In the genomic region with DNA sequence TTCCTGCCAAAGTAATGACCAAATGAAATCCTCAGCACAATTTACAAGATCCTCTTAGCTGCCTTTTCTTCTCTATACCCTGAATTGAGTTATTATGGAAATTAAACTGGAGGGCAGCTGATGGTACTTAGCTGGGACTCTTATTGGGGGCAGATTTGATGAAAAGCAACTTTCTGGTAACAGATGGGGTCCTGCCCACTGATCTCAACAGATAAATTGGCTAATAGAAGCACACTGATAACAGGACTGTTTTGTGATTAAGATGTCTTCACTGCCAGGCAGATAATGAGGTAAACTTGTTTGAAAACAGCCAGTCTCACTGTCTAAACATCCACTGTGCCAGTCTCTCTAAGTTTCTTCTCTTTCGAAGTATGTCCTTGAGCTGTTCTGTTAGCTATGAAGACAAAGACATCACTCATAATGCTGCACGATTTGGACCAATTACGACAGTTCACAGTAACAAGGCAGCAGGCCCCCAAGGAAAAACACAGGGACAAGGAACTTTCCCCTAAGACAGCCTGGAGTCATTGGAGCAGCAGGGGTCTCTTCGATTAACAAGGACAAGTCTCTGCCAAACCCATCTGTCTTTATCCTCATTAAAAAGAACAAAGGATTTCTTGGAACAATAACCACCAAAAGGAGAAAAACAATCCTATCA, we compare ENCODE assay signal across 17 mouse cellular contexts.
DNase-seq lines count a peak whose midpoint lies in the region; ATAC-seq and TF ChIP-seq lines count a peak whose summit lies in the region.
"Had no signal": no experiment of that assay in that cellular context is flagged by ENCODE, and none has a peak within 500 bp of the region (broad histone marks: within the 10 kb centered on the region; RNA-seq: fewer than 3 reads in every experiment).

No protein-coding gene starts in this region.

- TF ChIP-seq POLR2A in brain, embryonic 14.5 days (IDR thresholded peaks at IDR 0.05; ENCODE audit: borderline replicate concordance, extremely low read depth, insufficient read depth, insufficient read length, poor library complexity, severe bottlenecking): no peak

- H3K9me3 ChIP-seq in hindbrain, embryonic 11.5 days (ENCODE audit: control insufficient read depth, low read length): no peaks in the 10 kb centered on the region
- no peaks in the 10 kb centered on the region for H3K9me3 ChIP-seq in midbrain, embryonic 13.5 days
- no peaks in the 10 kb centered on the region for H3K9me3 ChIP-seq in kidney, embryonic 16.5 days (ENCODE audit: low read length)

- peak; percentile 18 for DNase-seq in embryo, embryonic 10 days (ENCODE audit: low spot score)
- no peak for DNase-seq in embryo, embryonic 9.5 days (ENCODE audit: extremely low spot score)
- DNase-seq in brain, embryonic 14.5 days (ENCODE audit: low read depth): peak; percentile 91
- DNase-seq in hindbrain, embryonic 11.5 days (ENCODE audit: low spot score): peak; percentile 55
- DNase-seq in frontal cortex, postnatal 25 days (ENCODE audit: low spot score in 2 of 2): no peak
- DNase-seq in layer of hippocampus, adult 9-11 months: no peak
- DNase-seq: cerebellum, postnatal 14 days; heart, postnatal 14 days; kidney, adult 11 months; liver, postnatal 0 days; spleen, adult 18-20 months; thymus, postnatal 36 days had no signal

- no peaks in the 10 kb centered on the region for H3K27me3 ChIP-seq in hindbrain, embryonic 11.5 days (ENCODE audit: control insufficient read depth, insufficient read depth, low read length)
- no peaks in the 10 kb centered on the region for H3K27me3 ChIP-seq in midbrain, embryonic 13.5 days
- H3K27me3 ChIP-seq in kidney, embryonic 16.5 days (ENCODE audit: insufficient read depth, low read length): no peaks in the 10 kb centered on the region
- H3K27me3 ChIP-seq: CH12.LX, Patski had no signal

- H3K4me3 ChIP-seq in hindbrain, embryonic 11.5 days (ENCODE audit: low read depth, low read length): no peak overlapping the region
- no peak overlapping the region for H3K4me3 ChIP-seq in midbrain, embryonic 13.5 days (replicated peaks)
- H3K4me3 ChIP-seq in kidney, embryonic 16.5 days (ENCODE audit: low read length): no peak overlapping the region
- H3K4me3 ChIP-seq: left cerebral cortex, adult 2 months had no signal

- no peaks in the 10 kb centered on the region for H3K4me1 ChIP-seq in hindbrain, embryonic 11.5 days (replicated peaks; ENCODE audit: control insufficient read depth, insufficient read depth, low read length)
- peaks cover 18% of the 10 kb centered on the region for H3K4me1 ChIP-seq in midbrain, embryonic 13.5 days (replicated peaks)
- H3K4me1 ChIP-seq in kidney, embryonic 16.5 days (ENCODE audit: insufficient read depth, low read length): no peaks in the 10 kb centered on the region

- no peak overlapping the region for H3K9ac ChIP-seq in hindbrain, embryonic 11.5 days (ENCODE audit: low read depth, low read length)
- H3K9ac ChIP-seq in midbrain, embryonic 13.5 days (replicated peaks): no peak overlapping the region; the same call in 1 of the 2 replicates
- H3K9ac ChIP-seq in kidney, embryonic 16.5 days (replicated peaks; ENCODE audit: low read length): no peak overlapping the region
- H3K9ac ChIP-seq: liver, postnatal 0 days had no signal

- no peak for TF ChIP-seq CTCF in brain, embryonic 14.5 days (IDR thresholded peaks at IDR 0.05; ENCODE audit: borderline replicate concordance, extremely low read depth, insufficient read depth, insufficient read length)

- H3K27ac ChIP-seq in hindbrain, embryonic 11.5 days (ENCODE audit: low read depth, low read length): peak overlapping the region; percentile 75
- H3K27ac ChIP-seq in midbrain, embryonic 13.5 days: peak overlapping the region; percentile 76
- H3K27ac ChIP-seq in kidney, embryonic 16.5 days (ENCODE audit: low read length): no peak overlapping the region
- H3K27ac ChIP-seq: left cerebral cortex, adult 2 months had no signal

- no peaks in the 10 kb centered on the region; the same call in 1 of the 2 replicates for H3K36me3 ChIP-seq in hindbrain, embryonic 11.5 days (ENCODE audit: control insufficient read depth, insufficient read depth, low read length)
- H3K36me3 ChIP-seq in midbrain, embryonic 13.5 days: peaks cover 40% of the 10 kb centered on the region
- H3K36me3 ChIP-seq in kidney, embryonic 16.5 days (ENCODE audit: insufficient read depth, low read length): peaks cover 12% of the 10 kb centered on the region; the same call in 1 of the 2 replicates

- 23% methylated on average over 4 of the region's 4 CpGs for WGBS in hindbrain, embryonic 11.5 days
- 5% methylated on average over 4 of the region's 4 CpGs for WGBS in midbrain, embryonic 13.5 days
- WGBS in kidney, embryonic 16.5 days: 48% methylated on average over 4 of the region's 4 CpGs

- peak; percentile 75 for ATAC-seq in hindbrain, embryonic 11.5 days (ENCODE audit: low FRiP score)
- ATAC-seq in midbrain, embryonic 13.5 days: peak; percentile 88
- ATAC-seq in kidney, embryonic 16.5 days (ENCODE audit: low FRiP score, low TSS enrichment): no peak
- ATAC-seq: liver, postnatal 0 days; Patski had no signal

- H3K4me2 ChIP-seq in hindbrain, embryonic 11.5 days (replicated peaks; ENCODE audit: low read depth, low read length): no peak overlapping the region
- H3K4me2 ChIP-seq in midbrain, embryonic 13.5 days (replicated peaks): no peak overlapping the region
- no peak overlapping the region for H3K4me2 ChIP-seq in kidney, embryonic 16.5 days (replicated peaks; ENCODE audit: low read depth, low read length)

Comparison
In these comparisons a context has a peak if more than half of its experiments do, and no peak if none do; other contexts are left out.
1. DNase-seq: peak in embryo, embryonic 10 days (single experiment), brain, embryonic 14.5 days (single experiment) and hindbrain, embryonic 11.5 days (single experiment); none in embryo, embryonic 9.5 days (single experiment), frontal cortex, postnatal 25 days (0 of 2) and layer of hippocampus, adult 9-11 months (single experiment).